Mouse (Mus musculus) inflammation-experienced regulatory T-cells, adult 6 months (primary cell): ENCODE data around the gene Sh2d1b1. TPM values are rescaled to one million over a fixed set of nuclear protein-coding genes. Genes with fewer than 3 reads are reported as not detected.
"Not testable (repeated sequence)": the region's sequence is repeated elsewhere in the genome, so short reads cannot be mapped to it uniquely, and the experiment has no call there.

Experiments used
- ATAC-seq: one replicate; pipeline ENCODE4 v1.8.0; 2017
- polyA plus RNA-seq, 3 experiments: library from polyadenylated mRNA; unstranded; fragments of 100-300 nt; shearing (Covaris generic); gene quantifications; one replicate each; pipeline ENCODE4 v1.2.1; 2017

Sh2d1b1 gene
- polyA plus RNA-seq, result not detected

DNA sequence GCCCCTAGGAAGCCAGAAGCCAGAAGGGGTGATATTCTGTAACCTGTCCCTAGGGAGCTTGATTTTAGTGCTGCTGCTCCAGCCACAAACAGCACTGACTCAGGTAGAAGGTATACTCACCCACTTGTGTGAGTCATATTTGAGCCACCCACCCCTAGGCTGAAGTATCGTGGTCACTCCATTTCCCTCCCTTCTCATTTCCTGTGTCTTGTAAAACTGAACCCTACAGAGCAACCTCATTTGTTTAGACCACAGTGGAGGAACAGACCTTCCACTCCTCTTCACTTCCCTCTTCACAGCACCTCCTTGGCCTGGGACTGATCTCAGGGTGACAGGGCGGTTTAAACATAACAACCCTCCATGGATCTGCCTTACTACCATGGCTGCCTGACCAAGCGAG is at the start of gene Sh2d1b1:
Gene Sh2d1b1 (plus strand): TSS at position 305 of the 400 bp plus-strand sequence.
- no peak for ATAC-seq

DNA sequence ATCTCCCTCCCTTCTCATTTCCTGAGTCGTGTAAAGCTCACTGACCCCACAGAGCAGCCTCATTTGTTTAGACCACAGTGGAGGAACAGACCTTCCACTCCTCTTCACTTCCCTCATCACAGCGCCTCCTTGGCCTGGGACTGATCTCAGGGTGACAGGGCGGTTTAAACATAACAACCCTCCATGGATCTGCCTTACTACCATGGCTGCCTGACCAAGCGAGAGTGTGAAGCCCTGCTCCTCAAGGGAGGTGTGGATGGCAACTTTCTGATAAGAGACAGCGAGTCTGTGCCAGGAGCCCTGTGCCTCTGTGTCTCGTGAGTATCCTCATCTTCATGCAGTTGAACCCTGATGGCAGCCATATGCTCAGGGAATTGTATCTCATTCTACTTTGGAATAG is 44.4 kb upstream of the Sh2d1b1 start, which contains the start of gene Sh2d1b2:
Gene Sh2d1b2 (plus strand): TSS at position 62 of the 400 bp plus-strand sequence.
- not testable (repeated sequence) for ATAC-seq

DNA sequence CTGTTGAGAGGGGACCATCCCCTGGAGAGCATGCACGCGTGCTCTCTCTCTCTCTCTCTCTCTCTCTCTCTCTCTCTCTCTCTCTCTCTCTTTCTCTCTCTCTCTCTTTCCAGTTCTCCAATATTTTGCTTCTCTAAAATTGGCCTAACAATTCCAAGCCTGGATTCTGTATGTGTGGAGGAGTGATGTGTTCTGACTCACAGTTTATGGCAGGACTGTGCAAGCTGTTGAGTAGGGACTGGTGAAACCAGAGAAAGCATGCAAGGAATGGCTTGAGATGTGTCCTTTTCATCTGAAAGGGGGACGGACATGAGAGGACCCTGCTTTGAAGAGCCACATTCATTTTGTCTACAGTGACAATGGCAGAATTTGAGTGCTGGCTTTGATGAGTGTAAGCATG is 32.1 kb upstream of the Sh2d1b1 start:
- ATAC-seq, result no peak

DNA sequence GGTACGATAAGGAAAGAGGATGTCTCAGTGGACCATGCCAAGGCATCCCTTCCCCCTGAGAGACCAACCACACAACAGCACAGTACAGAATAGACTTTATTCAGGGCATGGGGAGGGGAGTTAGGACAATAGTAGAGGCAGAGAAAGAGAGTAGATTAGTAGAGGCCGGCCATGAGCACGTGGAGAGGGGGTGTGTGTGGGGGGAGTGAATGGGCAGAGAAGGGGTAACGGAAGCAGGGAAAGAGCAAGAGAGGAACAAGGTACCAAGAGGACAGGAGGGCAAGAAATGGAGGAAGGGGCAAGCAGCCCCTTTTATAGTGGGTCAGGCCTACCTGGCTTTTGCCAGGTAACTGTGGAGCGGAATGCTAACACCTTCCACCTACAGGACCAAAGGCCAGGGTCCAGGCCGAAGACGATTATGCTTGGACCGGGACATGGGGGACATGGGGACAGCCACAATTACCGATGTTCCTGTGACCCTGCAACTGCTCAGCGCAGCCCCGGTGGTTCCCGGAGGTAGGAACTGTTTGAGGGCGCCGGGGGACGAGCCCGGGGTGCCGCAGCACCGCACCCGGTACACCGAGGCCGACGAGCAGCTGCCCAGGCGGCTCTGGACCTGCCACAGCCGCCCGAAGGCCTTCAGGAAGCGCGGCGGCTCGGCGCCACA is 22.1 kb upstream of the Sh2d1b1 start:
- ATAC-seq, result peak; percentile 39

DNA sequence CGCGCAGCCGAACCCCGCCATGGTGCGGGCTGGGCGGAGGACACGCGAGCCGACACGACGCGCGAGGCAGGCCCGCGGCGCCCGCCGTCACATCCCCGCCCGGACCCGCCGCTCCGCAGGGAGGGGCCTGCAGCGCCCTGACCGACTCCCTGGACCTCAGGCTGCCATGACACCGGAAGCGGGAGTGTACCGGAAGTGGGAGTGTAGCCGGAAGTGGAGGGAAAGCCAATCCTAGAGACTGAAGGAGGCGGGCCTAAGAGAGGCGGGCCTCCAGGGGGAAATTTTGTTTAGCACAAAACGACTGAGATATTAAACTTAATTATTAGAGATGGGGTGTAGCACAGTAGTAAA is 21.6 kb upstream of the Sh2d1b1 start:
- peak; percentile 99 for ATAC-seq

DNA sequence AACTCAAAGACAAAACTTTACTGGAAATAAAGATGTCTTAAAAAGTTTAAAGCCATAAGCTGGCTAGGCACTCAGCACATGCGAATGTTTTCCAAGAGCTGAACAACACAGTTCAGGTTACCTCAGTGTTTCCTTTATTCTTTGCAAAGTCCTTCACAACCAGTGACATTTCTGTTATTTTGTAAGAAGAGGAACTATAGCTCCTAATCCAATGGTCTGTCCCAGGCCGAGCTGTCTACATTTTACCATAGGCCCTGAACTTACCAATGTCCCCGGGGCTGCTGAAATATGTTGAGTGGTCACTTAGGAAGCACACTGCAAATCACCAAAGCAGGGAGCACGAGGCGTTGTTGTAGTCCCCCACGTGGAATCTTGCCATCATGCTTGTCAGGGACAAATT is 6.8 kb upstream of the Sh2d1b1 start:
- no peak for ATAC-seq

DNA sequence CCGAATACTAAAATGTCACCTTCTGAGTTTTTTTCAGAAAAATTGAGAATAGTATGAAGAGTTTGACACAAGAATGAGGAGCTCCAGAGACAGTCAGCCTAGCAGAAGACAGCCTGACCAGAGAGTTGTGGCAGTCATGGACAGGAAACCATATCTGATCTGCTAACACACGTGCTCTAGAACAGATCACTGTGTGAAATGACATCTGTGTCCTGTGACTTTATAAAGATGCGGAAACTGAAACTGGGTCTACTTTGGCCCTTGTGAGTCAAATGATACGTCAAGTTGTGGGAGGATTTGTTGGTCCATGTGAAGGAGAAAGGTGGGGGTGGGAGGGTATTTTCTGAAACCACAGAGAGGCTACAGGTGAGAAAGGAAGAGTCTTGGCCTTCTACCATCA is 6.4 kb upstream of the Sh2d1b1 start:
- ATAC-seq, result no peak

DNA sequence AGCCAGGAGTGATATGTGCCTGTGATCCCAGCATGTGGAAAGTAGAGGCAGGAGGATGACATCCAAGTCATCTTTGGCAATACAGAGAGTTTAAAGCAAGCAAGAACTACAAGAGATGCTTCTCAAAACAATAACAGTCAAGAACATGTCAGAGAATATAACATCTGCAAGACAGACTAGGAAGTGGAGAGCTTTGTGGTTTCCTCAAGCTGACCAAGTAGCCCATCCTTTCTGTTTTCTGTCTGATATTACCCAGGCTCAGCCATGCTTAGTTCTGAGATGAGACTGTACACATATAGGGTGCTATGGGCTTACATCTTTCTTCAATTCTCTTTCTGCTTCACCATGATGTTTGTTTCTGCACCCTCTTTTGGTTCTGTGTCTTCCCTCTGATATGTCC is 3.9 kb upstream of the Sh2d1b1 start:
- ATAC-seq, result no peak

DNA sequence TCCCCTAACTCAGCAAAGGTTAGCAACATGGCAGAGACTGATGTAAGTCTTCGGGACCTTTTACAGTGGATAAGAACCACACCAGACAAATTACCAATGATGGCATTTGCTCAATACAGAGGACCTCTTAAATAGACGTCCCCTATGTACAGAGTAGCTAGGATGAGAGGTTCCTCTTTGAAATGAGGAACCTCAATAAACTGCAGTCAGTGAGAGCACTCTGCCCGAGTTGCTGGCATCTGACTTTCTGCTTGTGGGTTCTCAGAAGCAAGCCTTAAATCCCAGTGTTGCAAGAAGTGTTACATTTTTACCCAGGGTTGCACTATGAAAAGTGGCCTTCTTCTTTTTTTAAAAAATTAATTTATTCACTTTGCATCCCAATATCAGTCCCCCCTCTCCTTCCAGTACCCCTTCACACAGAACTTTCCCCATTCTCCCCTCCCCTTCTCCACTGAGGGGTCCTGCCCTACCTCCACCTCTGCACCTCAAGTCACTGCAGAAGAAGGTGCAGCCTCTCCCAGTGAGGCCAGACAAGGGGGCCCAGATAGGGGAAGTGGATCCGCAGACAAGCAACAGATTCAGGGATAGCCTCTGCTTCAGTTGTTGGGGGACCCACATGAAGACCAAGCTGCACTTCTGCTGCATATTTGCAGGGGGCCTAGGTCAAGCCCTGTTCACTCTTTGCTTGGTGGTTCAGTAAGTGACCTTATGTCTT is 5.5 kb downstream of the Sh2d1b1 start:
- no peak for ATAC-seq

DNA sequence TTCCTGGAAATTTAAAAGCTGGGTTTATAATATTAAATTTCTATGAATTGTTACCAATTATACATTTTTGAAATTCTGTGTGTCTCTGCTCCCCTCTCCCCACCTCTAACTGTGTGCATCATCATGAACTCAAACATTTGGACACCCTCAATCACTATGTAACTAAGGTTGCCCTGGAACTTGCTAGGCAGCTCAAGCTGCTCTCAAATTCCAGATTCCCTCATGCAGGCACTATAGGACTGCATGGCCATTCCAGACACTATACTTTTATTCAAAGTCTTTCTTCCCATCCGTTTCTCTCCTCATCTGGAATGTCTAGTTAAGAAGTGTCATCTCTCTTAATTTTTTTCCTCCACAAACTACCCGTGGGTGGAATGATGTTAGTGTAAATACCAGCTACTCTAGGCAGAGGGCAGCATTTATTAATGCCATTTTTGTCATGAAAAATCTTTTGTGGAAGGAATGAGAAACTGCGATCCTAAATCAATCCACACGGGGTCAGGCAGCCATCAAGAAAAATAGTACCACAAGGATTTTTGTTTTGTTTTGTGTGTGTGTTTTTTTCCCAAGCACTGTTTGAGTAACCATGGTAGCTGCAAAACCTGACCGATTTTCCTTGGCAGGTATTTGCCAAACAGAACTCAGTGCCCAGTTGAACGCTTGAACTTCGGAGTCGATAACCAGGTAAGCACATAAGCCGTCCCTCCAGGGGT is 15.3 kb downstream of the Sh2d1b1 start:
- no peak for ATAC-seq

DNA sequence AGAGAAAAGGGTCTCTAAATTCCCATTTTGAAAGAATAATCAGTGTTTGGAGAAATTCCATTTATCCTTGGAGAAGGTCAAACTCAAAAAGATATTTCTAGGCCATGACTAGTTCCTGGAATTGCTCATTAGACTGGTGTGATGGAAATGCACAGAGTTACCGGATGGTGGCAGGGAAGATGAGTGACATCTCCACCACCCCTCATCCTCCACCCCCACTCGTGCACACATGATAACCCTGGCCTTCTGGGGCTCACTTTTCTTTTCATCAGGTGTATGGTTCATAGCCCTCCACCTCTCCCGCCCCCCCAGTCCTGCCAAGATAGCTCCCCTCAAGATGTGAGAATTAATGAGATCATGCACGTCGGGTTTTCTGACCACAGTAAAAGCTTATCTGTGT is 16.1 kb downstream of the Sh2d1b1 start:
- ATAC-seq, result no peak

DNA sequence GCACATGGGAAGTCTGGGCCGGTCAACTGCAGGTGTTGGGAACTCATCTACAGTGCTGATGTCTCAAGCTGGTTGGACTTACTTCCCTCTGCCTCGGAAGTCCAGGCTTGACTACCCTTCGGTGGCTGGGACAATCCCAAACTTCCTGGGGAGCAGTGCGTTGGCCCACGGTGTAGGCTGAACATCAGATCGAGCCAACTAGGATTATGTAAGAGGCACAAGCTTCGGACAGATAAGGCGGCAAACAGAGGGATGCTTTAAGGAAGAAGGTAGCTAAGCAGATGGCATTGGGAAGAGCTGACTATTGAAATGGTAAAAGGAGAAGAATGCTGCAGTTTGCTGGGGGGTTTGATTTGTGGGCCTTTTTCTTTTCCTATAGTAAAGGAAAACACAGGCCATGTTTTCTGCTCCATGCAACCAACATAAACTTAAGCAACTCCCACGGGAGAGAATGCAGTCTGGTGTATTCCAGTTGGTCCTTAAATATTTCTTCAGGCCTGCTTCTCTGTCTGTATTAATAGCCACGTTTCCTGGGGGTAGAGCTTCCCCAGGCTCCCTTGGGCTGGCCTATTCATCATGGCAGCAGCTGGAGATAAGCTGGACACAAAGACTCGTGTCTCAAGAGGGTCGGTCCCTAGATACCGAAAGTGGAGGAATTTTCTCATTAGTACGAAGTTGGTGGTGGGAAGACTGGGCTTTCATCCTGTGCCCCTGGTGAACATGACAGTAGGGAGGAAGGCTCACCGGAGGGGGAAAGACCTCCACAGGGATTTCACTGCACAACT is 17.9 kb downstream of the Sh2d1b1 start:
- ATAC-seq, result no peak

DNA sequence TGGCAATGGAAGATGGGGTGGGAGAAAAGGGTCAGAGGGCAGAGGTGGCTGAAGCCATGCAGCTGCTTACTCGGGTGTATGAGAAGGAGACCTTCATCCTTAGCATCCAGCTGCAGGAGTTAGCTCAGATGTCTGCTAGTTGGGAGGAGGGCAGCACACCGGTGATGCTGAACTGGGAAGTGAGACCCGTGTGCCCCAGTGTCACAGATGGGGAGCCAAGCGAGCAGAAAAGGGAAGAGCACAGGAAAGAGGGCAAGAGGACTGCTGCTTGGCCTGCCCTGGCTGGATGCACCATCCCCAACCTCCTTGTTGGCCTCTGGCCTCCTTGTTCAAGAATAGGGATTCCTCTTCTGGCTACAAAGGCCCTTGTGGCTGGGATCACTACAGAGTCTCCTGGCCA is 22.4 kb downstream of the Sh2d1b1 start:
- ATAC-seq, result no peak

DNA sequence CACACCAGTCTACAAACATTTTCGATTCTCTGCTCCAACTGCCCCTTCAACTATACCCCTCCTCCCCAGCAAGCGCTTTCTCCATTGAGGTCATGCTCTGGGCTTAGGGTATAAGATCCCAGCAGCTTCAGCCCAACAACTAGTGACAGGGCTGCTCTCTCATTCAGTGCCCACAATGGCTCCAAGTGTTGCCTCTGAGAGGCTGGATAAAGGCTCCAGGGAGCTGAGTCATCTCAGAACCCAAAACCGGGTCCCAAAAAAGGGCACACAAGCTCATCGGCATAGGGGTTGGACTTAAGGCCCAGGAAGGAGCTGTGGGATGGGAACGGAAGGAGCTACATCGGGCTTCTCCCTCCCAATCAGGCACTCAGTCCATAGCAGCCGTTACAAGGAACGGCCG is 24.6 kb downstream of the Sh2d1b1 start:
- no peak for ATAC-seq

DNA sequence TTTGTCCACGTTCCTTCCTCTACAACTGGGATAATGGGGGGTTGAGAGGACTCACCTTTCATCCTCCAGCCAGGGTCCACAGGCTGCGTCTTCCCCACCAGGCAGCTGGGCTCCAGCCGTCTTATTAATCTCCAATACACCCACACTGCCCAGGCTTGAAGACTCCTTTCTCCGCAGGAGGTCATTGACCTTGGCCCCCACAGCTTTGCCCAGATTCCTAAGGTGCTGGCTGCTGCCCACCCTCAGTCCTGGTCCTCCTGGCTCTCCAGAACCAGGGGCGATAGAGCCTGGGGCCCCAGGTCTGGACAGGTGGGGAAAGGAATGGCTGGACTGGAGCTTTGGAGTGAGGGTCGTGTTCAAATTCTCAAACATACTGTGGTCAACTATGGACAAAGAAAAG is 25.3 kb downstream of the Sh2d1b1 start:
- ATAC-seq, result no peak

DNA sequence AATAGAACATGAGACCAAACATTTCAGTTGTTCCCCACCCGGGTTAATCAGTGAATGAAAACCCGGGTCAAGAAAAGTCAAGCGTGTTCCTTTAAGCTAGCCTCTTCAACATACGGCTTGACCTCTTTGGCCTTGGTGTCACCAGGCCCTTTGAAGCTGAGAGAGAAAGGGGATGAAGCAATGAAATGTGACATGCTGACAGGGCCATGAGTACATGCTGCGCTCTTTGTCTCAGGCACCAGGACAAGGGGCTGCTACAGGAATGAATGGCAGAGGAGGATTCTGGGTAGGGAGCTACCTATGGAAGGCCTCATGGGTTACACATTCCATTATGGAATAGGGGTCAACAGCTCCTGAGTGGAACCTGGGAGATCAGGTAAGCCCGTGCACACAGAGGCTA is 26.0 kb downstream of the Sh2d1b1 start:
- ATAC-seq, result no peak

DNA sequence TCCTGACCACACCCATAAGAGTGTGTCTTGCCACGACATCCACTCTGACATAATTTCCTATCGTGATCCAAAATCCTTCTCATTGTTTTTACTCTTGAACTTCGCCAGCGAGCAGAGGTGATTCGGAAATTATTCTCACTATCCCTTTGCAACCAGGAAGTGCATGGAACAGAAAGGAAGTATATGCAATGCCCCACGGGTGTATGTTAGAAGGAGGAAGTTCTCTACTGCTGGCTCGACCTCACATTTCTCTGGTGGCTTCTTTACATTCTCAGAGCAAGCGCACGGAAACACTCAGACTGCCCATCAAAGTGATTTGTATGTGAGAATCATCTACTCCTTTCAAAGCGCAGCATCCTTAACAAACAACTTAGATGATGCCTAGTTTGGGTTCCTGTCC is 27.9 kb downstream of the Sh2d1b1 start:
- ATAC-seq, result no peak

DNA sequence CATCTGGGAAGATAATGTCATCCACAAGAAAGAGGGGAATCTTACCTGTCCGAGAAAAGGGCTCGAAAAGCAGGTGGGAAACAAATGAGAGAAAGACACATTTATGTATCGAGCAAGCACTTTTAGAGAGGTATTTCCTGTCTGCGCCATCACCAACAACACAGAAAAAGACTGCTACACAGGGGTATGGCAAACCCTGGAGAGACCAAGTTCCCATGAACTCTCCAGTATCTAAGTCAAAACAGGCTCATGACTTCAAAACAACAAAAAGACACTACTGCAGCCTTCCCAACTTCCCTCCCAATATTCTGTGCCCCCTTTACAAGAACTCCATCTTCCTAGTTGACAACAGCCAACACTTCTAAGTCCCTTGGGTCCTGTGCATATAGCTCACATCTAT is 29.1 kb downstream of the Sh2d1b1 start, which contains the start of gene Gm7694:
Gene Gm7694 (minus strand): TSS at position 101 of the 400 bp plus-strand sequence.
- no peak for ATAC-seq

DNA sequence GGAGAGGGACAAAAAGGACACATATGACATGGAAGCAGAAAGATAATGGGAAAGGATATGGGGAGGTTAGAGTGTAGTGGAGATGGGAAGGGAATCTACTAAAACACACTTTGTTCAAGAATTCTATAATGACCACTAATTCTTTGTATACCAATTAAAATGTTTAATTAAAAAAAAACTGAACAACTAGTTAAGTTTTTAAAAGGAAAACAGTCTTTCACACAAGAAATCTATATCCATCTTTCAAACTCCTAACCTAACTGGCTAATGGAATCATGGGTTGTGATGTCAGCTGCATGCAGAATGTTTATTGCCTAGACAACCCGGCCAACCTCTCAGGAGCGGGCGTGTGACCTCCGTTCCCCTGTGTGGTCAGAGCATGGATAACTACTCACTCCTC is 31.4 kb downstream of the Sh2d1b1 start, which contains the start of gene Spata46:
Gene Spata46 (plus strand): TSS at position 301 of the 400 bp plus-strand sequence.
- no peak for ATAC-seq

DNA sequence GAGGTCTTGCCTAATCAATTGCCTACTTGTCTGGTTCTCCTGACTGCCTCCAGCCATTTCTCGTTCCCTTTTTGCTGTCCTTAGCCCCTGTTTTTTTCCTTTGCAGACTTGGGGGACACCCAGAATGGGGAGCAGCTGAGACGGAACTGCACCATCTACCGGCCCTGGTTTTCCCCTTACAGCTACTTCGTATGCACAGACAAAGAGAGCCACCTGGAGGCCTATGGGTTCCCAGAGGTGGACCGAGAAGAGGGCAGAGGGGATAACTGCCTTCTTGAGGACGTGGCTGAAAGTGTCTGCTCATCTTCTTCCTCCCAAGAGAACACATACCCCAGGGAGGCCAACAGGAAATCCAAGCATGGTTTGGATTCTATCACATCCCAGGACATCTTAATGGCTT is 34.3 kb downstream of the Sh2d1b1 start:
- no peak for ATAC-seq

DNA sequence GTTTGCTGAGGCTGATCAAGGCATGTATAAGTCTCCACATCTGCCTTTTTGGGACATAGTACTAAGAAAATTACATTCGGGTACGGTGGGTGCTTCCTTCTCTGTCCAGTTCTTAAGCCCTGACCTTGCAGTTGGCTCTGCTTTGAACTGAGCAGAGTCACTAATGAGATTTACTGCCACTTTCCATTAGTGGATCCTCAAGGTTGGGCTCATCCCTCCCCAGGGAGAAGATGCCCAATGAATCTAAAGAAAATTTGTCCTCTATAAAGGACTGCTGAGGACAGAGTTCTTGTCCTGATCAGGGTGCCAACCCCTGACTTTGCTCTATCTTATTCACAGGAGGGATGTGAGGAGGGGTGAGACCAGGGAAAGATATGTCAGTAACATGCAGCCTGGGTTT is 44.9 kb downstream of the Sh2d1b1 start:
- ATAC-seq, result no peak

DNA sequence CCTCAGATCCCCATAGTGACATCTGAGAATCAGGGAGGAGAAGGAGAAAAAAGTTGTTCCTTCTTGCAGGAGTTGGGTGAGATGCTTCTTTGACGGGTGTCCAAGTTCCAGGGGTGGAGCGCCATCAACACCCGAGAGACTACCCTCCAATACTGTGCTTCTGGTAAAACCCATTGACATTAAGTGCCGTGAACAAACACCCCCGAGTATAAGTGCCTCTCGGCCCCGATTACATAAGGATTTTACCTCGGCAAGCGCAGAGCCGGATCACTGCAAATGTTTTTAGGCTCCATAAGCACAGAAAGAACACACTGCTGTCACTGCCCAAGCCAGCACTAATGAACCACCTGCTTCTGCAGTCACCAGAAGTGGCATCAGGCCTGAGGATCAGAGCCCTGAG is 45.9 kb downstream of the Sh2d1b1 start:
- ATAC-seq, result no peak

DNA sequence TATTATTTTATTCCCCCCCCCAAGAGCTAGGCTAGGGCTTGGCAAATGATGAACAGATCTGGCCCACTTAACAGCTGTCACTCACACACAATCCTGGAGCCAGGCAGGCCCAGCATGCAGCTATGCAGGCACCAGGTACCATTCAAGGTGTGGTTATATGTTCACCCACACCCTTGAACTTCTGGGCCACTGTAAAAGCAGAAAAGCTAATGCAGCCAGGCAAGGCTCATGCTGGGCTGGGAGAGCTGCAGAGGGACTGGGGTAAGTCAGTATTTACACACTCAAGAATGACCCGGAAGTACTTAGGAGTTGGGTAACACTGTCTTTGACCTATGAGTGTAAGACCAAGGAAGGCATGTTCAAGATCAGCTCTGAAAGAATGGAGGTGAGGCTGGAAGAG is 47.2 kb downstream of the Sh2d1b1 start:
- ATAC-seq, result no peak
